Comparison of ENCODE assay signal across 8 mouse cellular contexts in the genomic region with DNA sequence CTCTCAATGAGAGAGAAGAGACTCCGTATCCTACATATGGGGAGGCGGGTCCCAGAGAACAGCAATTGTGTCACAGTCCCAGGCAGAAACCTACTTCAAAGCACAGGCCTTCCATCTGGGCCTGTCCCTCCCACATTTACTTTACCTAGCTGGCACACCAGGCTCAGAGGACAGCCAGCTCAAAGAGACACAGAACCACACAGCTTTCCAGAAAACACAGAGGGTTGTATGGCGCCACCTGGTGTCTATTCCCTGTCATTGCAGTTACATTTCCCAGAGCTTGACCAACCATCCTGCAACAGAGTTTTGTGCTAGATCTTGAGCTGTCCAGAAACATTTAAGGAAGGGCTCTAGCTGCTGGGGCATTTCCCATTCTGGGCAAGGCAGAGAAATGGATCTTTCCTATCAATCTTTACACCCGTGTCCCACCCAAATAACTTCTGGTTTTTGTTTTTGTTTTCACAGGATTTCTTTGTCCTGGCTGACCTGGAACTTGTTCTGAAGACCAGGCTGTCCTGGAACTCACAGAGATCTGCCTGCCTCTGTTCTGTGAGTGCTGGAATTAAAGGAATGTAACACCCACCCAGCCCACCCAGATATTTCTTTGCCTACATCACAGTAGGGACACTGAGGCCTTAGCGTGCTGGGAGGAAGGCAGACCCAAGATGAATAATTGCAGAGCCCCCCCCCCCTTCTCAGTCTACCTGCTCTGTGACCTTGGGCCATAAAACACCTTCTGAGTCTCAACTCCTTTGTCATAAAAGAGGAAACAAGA. TPM values are rescaled to one million over a fixed set of nuclear protein-coding genes. Genes with fewer than 3 reads are reported as not detected.
DNase-seq lines count a peak whose midpoint lies in the region; ATAC-seq lines count a peak whose summit lies in the region.

No protein-coding gene starts in this region.

- intact Hi-C loops in left cerebral cortex, postnatal 25 days (cut with DNase I), result loop anchor here (1.0 to 2.0 kb wide), 3 partner anchors 62 to 169 kb away; no protein-coding TSS in a partner anchor

- H3K4me2 ChIP-seq in midbrain, embryonic 11.5 days, result no peak overlapping the region
- no peak overlapping the region for H3K4me2 ChIP-seq in midbrain, embryonic 15.5 days
- no peak overlapping the region for H3K4me2 ChIP-seq in intestine, embryonic 14.5 days (ENCODE audit: low read length)
- no peak overlapping the region for H3K4me2 ChIP-seq in midbrain, embryonic 13.5 days (replicated peaks)

- 0 out of 2 replicates have a peak, but pooled peaks have one; percentile 48 for ATAC-seq in midbrain, embryonic 11.5 days (ENCODE audit: low FRiP score)
- no peak for ATAC-seq in midbrain, embryonic 15.5 days (replicated peaks)
- peak; percentile 50 for ATAC-seq in intestine, embryonic 14.5 days (replicated peaks; ENCODE audit: low FRiP score, low TSS enrichment, low read depth)
- ATAC-seq in midbrain, embryonic 13.5 days, result peak; percentile 62; the same call in 1 of the 2 replicates

- H3K27ac ChIP-seq in midbrain, embryonic 11.5 days (ENCODE audit: low read depth, low read length), result no peak overlapping the region
- no peak overlapping the region for H3K27ac ChIP-seq in midbrain, embryonic 15.5 days
- H3K27ac ChIP-seq in intestine, embryonic 14.5 days (ENCODE audit: low read depth), result peak overlapping the region; percentile 61; the same call in 1 of the 2 replicates
- H3K27ac ChIP-seq in midbrain, embryonic 13.5 days, result no peak overlapping the region

- 38% methylated on average over 5 of the region's 5 CpGs for WGBS in midbrain, embryonic 11.5 days
- 48% methylated on average over 5 of the region's 5 CpGs for WGBS in midbrain, embryonic 15.5 days
- 36% methylated on average over 5 of the region's 5 CpGs for WGBS in intestine, embryonic 14.5 days
- WGBS in midbrain, embryonic 13.5 days, result 50% methylated on average over 5 of the region's 5 CpGs

- peaks cover 11% of the 10 kb centered on the region for H3K4me1 ChIP-seq in midbrain, embryonic 11.5 days (ENCODE audit: control insufficient read depth, insufficient read depth, low read length)
- H3K4me1 ChIP-seq in midbrain, embryonic 15.5 days, result peaks cover 12% of the 10 kb centered on the region
- peaks cover 32% of the 10 kb centered on the region for H3K4me1 ChIP-seq in intestine, embryonic 14.5 days (replicated peaks; ENCODE audit: control insufficient read depth, insufficient read depth, low read length)
- H3K4me1 ChIP-seq in midbrain, embryonic 13.5 days (replicated peaks), result peaks cover 10% of the 10 kb centered on the region

- peaks cover 8% of the 10 kb centered on the region; the same call in 1 of the 2 replicates for H3K27me3 ChIP-seq in midbrain, embryonic 11.5 days (ENCODE audit: control insufficient read depth, insufficient read depth, low read length)
- H3K27me3 ChIP-seq in midbrain, embryonic 15.5 days (replicated peaks), result peaks cover 17% of the 10 kb centered on the region
- no peaks in the 10 kb centered on the region for H3K27me3 ChIP-seq in intestine, embryonic 14.5 days (replicated peaks; ENCODE audit: control insufficient read depth, insufficient read depth, low read length)
- peaks cover 34% of the 10 kb centered on the region for H3K27me3 ChIP-seq in midbrain, embryonic 13.5 days

- no peak overlapping the region for H3K4me3 ChIP-seq in midbrain, embryonic 11.5 days (ENCODE audit: low read depth, low read length)
- H3K4me3 ChIP-seq in midbrain, embryonic 15.5 days, result no peak overlapping the region
- no peak overlapping the region for H3K4me3 ChIP-seq in intestine, embryonic 14.5 days (ENCODE audit: low read depth, low read length)
- H3K4me3 ChIP-seq in midbrain, embryonic 13.5 days (replicated peaks), result no peak overlapping the region

- peak; percentile 97 for DNase-seq in midbrain, embryonic 11.5 days (ENCODE audit: low spot score, missing footprints)
- DNase-seq in cerebellum, postnatal 25 days, result peak; percentile 72 to 78
- peak; percentile 51 to 52 for DNase-seq in gastrocnemius, adult 8-10 months (ENCODE audit: low spot score in 2 of 2)
- peak; percentile 89 for DNase-seq in intestine, embryonic 14.5 days (ENCODE audit: low spot score)
- DNase-seq in left cerebral cortex, postnatal 25 days (ENCODE audit: low spot score in 2 of 2), result peak; percentile 80 to 86
- peak; percentile 69 to 75 for DNase-seq in spleen, postnatal 10 days (ENCODE audit: low spot score in 2 of 2)

- H3K36me3 ChIP-seq in midbrain, embryonic 11.5 days (ENCODE audit: control insufficient read depth, insufficient read depth, low read length), result no peaks in the 10 kb centered on the region
- H3K36me3 ChIP-seq in midbrain, embryonic 15.5 days (replicated peaks), result no peaks in the 10 kb centered on the region
- H3K36me3 ChIP-seq in intestine, embryonic 14.5 days (ENCODE audit: control insufficient read depth, insufficient read depth, low read length), result no peaks in the 10 kb centered on the region
- no peaks in the 10 kb centered on the region for H3K36me3 ChIP-seq in midbrain, embryonic 13.5 days

- no peaks in the 10 kb centered on the region for H3K9me3 ChIP-seq in midbrain, embryonic 11.5 days (ENCODE audit: control insufficient read depth, low read length)
- H3K9me3 ChIP-seq in midbrain, embryonic 15.5 days, result no peaks in the 10 kb centered on the region
- H3K9me3 ChIP-seq in intestine, embryonic 14.5 days (ENCODE audit: control insufficient read depth, low read length), result no peaks in the 10 kb centered on the region
- no peaks in the 10 kb centered on the region for H3K9me3 ChIP-seq in midbrain, embryonic 13.5 days

- H3K9ac ChIP-seq in midbrain, embryonic 11.5 days (ENCODE audit: low read length), result no peak overlapping the region
- H3K9ac ChIP-seq in midbrain, embryonic 15.5 days, result no peak overlapping the region
- no peak overlapping the region for H3K9ac ChIP-seq in intestine, embryonic 14.5 days (ENCODE audit: low read length)
- no peak overlapping the region for H3K9ac ChIP-seq in midbrain, embryonic 13.5 days (replicated peaks)

RNA-seq across cellular contexts. Expression of gene Lctl, which starts 29.3 kb away (rescaled TPM):
- not detected in 2 replicates for polyA plus RNA-seq in midbrain, embryonic 11.5 days (2014; fragmentation: Nextera tagmentation; extraction: Ambion mirVana)
- polyA plus RNA-seq in midbrain, embryonic 15.5 days (2015; fragmentation: Nextera tagmentation; extraction: Ambion mirVana), result not detected in 2 replicates
- under 1 TPM in 2 of 4 experiments, not detected in 2; 0.40 to 0.68 TPM for total RNA-seq in gastrocnemius, adult 8-10 months (2022)
- not detected in 2 replicates for polyA plus RNA-seq in intestine, embryonic 14.5 days (2014; fragmentation: Nextera tagmentation; extraction: Ambion mirVana)
- total RNA-seq in left cerebral cortex, postnatal 25 days (2021), result not detected
- not detected in 2 replicates for polyA plus RNA-seq in midbrain, embryonic 13.5 days (2015; fragmentation: Nextera tagmentation; extraction: Ambion mirVana)
